Mouse (Mus musculus) embryonic facial prominence, embryonic 13.5 days (tissue): ENCODE measurements around the gene Fetub. TPM values are rescaled to one million over a fixed set of nuclear protein-coding genes. Genes with fewer than 3 reads are reported as not detected.
A peak's percentile ranks its signal among the peaks of the same experiment; 100 is the strongest.

Experiments used
- ATAC-seq: fragments of 200-750 bp; cut with Nextera tagmentation; 2 replicates; pipeline ENCODE4 v1.8.0; 2017; ENCODE audit warnings: low read depth; ENCODE audit not compliant: insufficient number of reproducible peaks, insufficient read depth, low FRiP score, low TSS enrichment
- H3K27ac ChIP-seq: fragments of 300-500 bp; sonication (generic); 2 replicates; pipeline ENCODE4 v1.5.1; 2015; ENCODE audit warnings: moderate library complexity, mild to moderate bottlenecking, inconsistent platforms
- H3K27me3 ChIP-seq: fragments of 300-500 bp; sonication (generic); 2 replicates; pipeline ENCODE4 v1.6.1; 2015; ENCODE audit warnings: mild to moderate bottlenecking, inconsistent platforms
- H3K36me3 ChIP-seq: fragments of 300-500 bp; sonication (generic); 2 replicates; pipeline ENCODE4 v1.6.1; 2015; ENCODE audit warnings: mild to moderate bottlenecking, inconsistent platforms
- H3K4me1 ChIP-seq: fragments of 300-500 bp; sonication (generic); 2 replicates; pipeline ENCODE4 v1.6.1; 2015; ENCODE audit warnings: inconsistent platforms
- H3K4me2 ChIP-seq: fragments of 300-500 bp; sonication (generic); 2 replicates; pipeline ENCODE4 v1.6.1; 2015; ENCODE audit warnings: moderate library complexity, mild to moderate bottlenecking, inconsistent platforms
- H3K4me3 ChIP-seq: fragments of 300-500 bp; sonication (generic); 2 replicates; pipeline ENCODE4 v1.5.1; 2015; ENCODE audit warnings: mild to moderate bottlenecking, inconsistent platforms
- H3K9ac ChIP-seq: fragments of 300-500 bp; sonication (generic); 2 replicates; pipeline ENCODE4 v1.6.1; 2015; ENCODE audit warnings: mild to moderate bottlenecking, inconsistent platforms
- H3K9me3 ChIP-seq: fragments of 300-500 bp; sonication (generic); 2 replicates; pipeline ENCODE4 v1.6.1; 2016; ENCODE audit warnings: inconsistent platforms
- WGBS: fragments of 180-500 bp; shearing (Covaris S2); methylation state at CpG from one replicate; pipeline ENCODE4 v1.1.7; 2015; ENCODE audit warnings: mixed read lengths; 5-methylcytosine and 5-hydroxymethylcytosine counted together
- polyA plus RNA-seq: library from polyadenylated mRNA; unstranded; fragments of >200 nt; fragmentation: Nextera tagmentation; extraction: Ambion mirVana; gene quantifications from 2 replicates; pipeline ENCODE4 v1.2.1, GENCODE M21; 2015

Fetub gene
- polyA plus RNA-seq, 1 experiment from 2014 or later, result 1.2 TPM

- Histone ChIP-seq H3K4me3 (no peak overlapping the region), H3K27me3 (no peaks in the 10 kb centered on the region), H3K27ac (no peak overlapping the region), H3K9ac (no peak overlapping the region), H3K4me1 (no peaks in the 10 kb centered on the region), H3K4me2 (no peak overlapping the region), H3K36me3 (no peaks in the 10 kb centered on the region), H3K9me3 (no peaks in the 10 kb centered on the region)
- ATAC-seq, result no peak
- WGBS, result 81% methylated on average over 6 of the region's 6 CpGs
Observed at GRCm38 (mm10) chr16:22912886-22913285, 5.2 kb upstream of the Fetub start.

- Histone ChIP-seq H3K4me1 (peaks cover 9% of the 10 kb centered on the region), H3K9me3 (no peaks in the 10 kb centered on the region), H3K4me3 (no peak overlapping the region), H3K27me3 (no peaks in the 10 kb centered on the region), H3K36me3 (no peaks in the 10 kb centered on the region), H3K9ac (no peak overlapping the region), H3K4me2 (no peak overlapping the region), H3K27ac (no peak overlapping the region)
- no peak for ATAC-seq
Observed at GRCm38 (mm10) chr16:22914276-22914675, 3.9 kb upstream of the Fetub start.

GRCm38 (mm10) chr16:22918664-22919312, 654 bp downstream of the Fetub start:
- H3K9ac ChIP-seq, result no peak overlapping the region
- H3K36me3 ChIP-seq, result no peaks in the 10 kb centered on the region
- H3K27me3 ChIP-seq, result no peaks in the 10 kb centered on the region
- no peak overlapping the region for H3K27ac ChIP-seq
- peak overlapping the region; percentile 37 for H3K4me2 ChIP-seq
- WGBS, result 30% methylated on average over 15 of the region's 15 CpGs
- H3K4me1 ChIP-seq, result peaks cover 14% of the 10 kb centered on the region
- H3K9me3 ChIP-seq, result no peaks in the 10 kb centered on the region
- no peak overlapping the region for H3K4me3 ChIP-seq
- ATAC-seq, result no peak

GRCm38 (mm10) chr16:22919971-22920854, 2.1 kb downstream of the Fetub start:
- Histone ChIP-seq H3K4me1 (peaks cover 14% of the 10 kb centered on the region), H3K36me3 (no peaks in the 10 kb centered on the region), H3K4me2 (peak overlapping the region; percentile 5; the same call in 1 of the 2 replicates), H3K9ac (no peak overlapping the region), H3K9me3 (no peaks in the 10 kb centered on the region), H3K4me3 (no peak overlapping the region), H3K27me3 (no peaks in the 10 kb centered on the region), H3K27ac (no peak overlapping the region)
- WGBS, result 38% methylated on average over 18 of the region's 18 CpGs
- 0 out of 2 replicates have a peak, but pooled peaks have one; percentile 69 for ATAC-seq

GRCm38 (mm10) chr16:22921761-22922160, 3.6 kb downstream of the Fetub start:
- 93% methylated on average over 5 of the region's 5 CpGs for WGBS
- H3K36me3 ChIP-seq, result no peaks in the 10 kb centered on the region
- H3K4me3 ChIP-seq, result no peak overlapping the region
- ATAC-seq, result no peak
- peaks cover 14% of the 10 kb centered on the region for H3K4me1 ChIP-seq
- H3K4me2 ChIP-seq, result no peak overlapping the region
- H3K9ac ChIP-seq, result no peak overlapping the region
- no peaks in the 10 kb centered on the region for H3K27me3 ChIP-seq
- no peaks in the 10 kb centered on the region for H3K9me3 ChIP-seq
- H3K27ac ChIP-seq, result no peak overlapping the region

- H3K9ac ChIP-seq, result no peak overlapping the region
- WGBS, result 78% methylated on average over 4 of the region's 4 CpGs
- H3K9me3 ChIP-seq, result no peaks in the 10 kb centered on the region
- no peaks in the 10 kb centered on the region for H3K36me3 ChIP-seq
- H3K4me2 ChIP-seq, result no peak overlapping the region
- no peaks in the 10 kb centered on the region for H3K27me3 ChIP-seq
- H3K4me3 ChIP-seq, result no peak overlapping the region
- H3K27ac ChIP-seq, result no peak overlapping the region
- no peak for ATAC-seq
- peaks cover 14% of the 10 kb centered on the region for H3K4me1 ChIP-seq
Observed at GRCm38 (mm10) chr16:22922433-22922832, 4.3 kb downstream of the Fetub start.

GRCm38 (mm10) chr16:22929575-22929974, 11.4 kb downstream of the Fetub start:
- WGBS, result 75% methylated on average over 6 of the region's 6 CpGs
- no peaks in the 10 kb centered on the region for H3K27me3 ChIP-seq
- no peak overlapping the region for H3K4me2 ChIP-seq

GRCm38 (mm10) chr16:22931431-22932200, 13.5 kb downstream of the Fetub start:
- H3K4me3 ChIP-seq, result no peak overlapping the region
- no peak for ATAC-seq
- H3K9ac ChIP-seq, result no peak overlapping the region
- 82% methylated on average over 11 of the region's 11 CpGs for WGBS
- no peak overlapping the region for H3K4me2 ChIP-seq
- H3K27ac ChIP-seq, result no peak overlapping the region
- H3K36me3 ChIP-seq, result no peaks in the 10 kb centered on the region
- no peaks in the 10 kb centered on the region for H3K27me3 ChIP-seq
- no peaks in the 10 kb centered on the region for H3K9me3 ChIP-seq
- H3K4me1 ChIP-seq, result no peaks in the 10 kb centered on the region

More at GRCm38 (mm10) chr16:22929575-22929974, 11.4 kb downstream of the Fetub start:
- Histone ChIP-seq H3K9me3 (no peaks in the 10 kb centered on the region), H3K27ac (no peak overlapping the region), H3K36me3 (no peaks in the 10 kb centered on the region), H3K4me1 (no peaks in the 10 kb centered on the region), H3K4me3 (no peak overlapping the region), H3K9ac (no peak overlapping the region)
- no peak for ATAC-seq

GRCm38 (mm10) chr16:22937631-22938030, 19.5 kb downstream of the Fetub start:
- H3K36me3 ChIP-seq, result no peaks in the 10 kb centered on the region
- no peaks in the 10 kb centered on the region for H3K4me1 ChIP-seq
- no peak for ATAC-seq
- H3K9ac ChIP-seq, result no peak overlapping the region
- H3K4me2 ChIP-seq, result no peak overlapping the region
- WGBS, result 87% methylated on average over 12 of the region's 12 CpGs
- H3K4me3 ChIP-seq, result no peak overlapping the region
- no peak overlapping the region for H3K27ac ChIP-seq
- H3K27me3 ChIP-seq, result no peaks in the 10 kb centered on the region
- H3K9me3 ChIP-seq, result no peaks in the 10 kb centered on the region

- Histone ChIP-seq H3K27ac (no peak overlapping the region), H3K27me3 (no peaks in the 10 kb centered on the region), H3K9me3 (no peaks in the 10 kb centered on the region), H3K4me3 (no peak overlapping the region), H3K36me3 (no peaks in the 10 kb centered on the region), H3K4me2 (no peak overlapping the region), H3K9ac (no peak overlapping the region), H3K4me1 (no peaks in the 10 kb centered on the region)
- WGBS, result 72% methylated on average over 2 of the region's 2 CpGs
- ATAC-seq, result no peak
Observed at GRCm38 (mm10) chr16:22938541-22938940, 20.4 kb downstream of the Fetub start.

- Histone ChIP-seq H3K27me3 (no peaks in the 10 kb centered on the region), H3K27ac (no peak overlapping the region), H3K4me2 (no peak overlapping the region), H3K36me3 (no peaks in the 10 kb centered on the region), H3K9ac (no peak overlapping the region), H3K4me1 (no peaks in the 10 kb centered on the region), H3K9me3 (no peaks in the 10 kb centered on the region), H3K4me3 (no peak overlapping the region)
- no peak for ATAC-seq
- WGBS, result 81% methylated on average over 8 of the region's 8 CpGs
Observed at GRCm38 (mm10) chr16:22939120-22939695, 21.1 kb downstream of the Fetub start.
